In genomic region chr9:22735385-22735784, GRCm38 (mm10) we compare ENCODE assay signal across 18 mouse cellular contexts.
A peak's percentile ranks its signal among the peaks of the same experiment; 100 is the strongest.
DNase-seq lines count a peak whose midpoint lies in the region; ATAC-seq and TF ChIP-seq lines count a peak whose summit lies in the region.
"Had no signal": no experiment of that assay in that cellular context is flagged by ENCODE, and none has a peak within 500 bp of the region (broad histone marks: within the 10 kb centered on the region; RNA-seq: fewer than 3 reads in every experiment).

No protein-coding gene starts in this region.

- no peaks in the 10 kb centered on the region for H3K9me3 ChIP-seq in hindbrain, embryonic 12.5 days (replicated peaks)
- H3K9me3 ChIP-seq in hindbrain, embryonic 16.5 days (ENCODE audit: control insufficient read depth, low read length) = no peaks in the 10 kb centered on the region
- H3K9me3 ChIP-seq in hindbrain, embryonic 13.5 days = no peaks in the 10 kb centered on the region
- H3K9me3 ChIP-seq in midbrain, postnatal 0 days (ENCODE audit: low read length) = no peaks in the 10 kb centered on the region
- H3K9me3 ChIP-seq: G1E had no signal

- no peak overlapping the region for H3K4me3 ChIP-seq in hindbrain, embryonic 12.5 days
- no peak overlapping the region for H3K4me3 ChIP-seq in hindbrain, embryonic 16.5 days (ENCODE audit: low read length)
- H3K4me3 ChIP-seq in hindbrain, embryonic 13.5 days = no peak overlapping the region
- H3K4me3 ChIP-seq in midbrain, postnatal 0 days (ENCODE audit: low read depth, low read length) = no peak overlapping the region
- H3K4me3 ChIP-seq: gastrocnemius, adult 2 months had no signal

- H3K27me3 ChIP-seq in hindbrain, embryonic 12.5 days = no peaks in the 10 kb centered on the region
- H3K27me3 ChIP-seq in hindbrain, embryonic 16.5 days (replicated peaks; ENCODE audit: control insufficient read depth, insufficient read depth, low read length) = no peaks in the 10 kb centered on the region
- H3K27me3 ChIP-seq in hindbrain, embryonic 13.5 days = no peaks in the 10 kb centered on the region
- H3K27me3 ChIP-seq in midbrain, postnatal 0 days (ENCODE audit: insufficient read depth, low read length) = no peaks in the 10 kb centered on the region

- H3K9ac ChIP-seq in hindbrain, embryonic 12.5 days = no peak overlapping the region
- no peak overlapping the region for H3K9ac ChIP-seq in hindbrain, embryonic 16.5 days (ENCODE audit: low read depth, low read length)
- H3K9ac ChIP-seq in hindbrain, embryonic 13.5 days = no peak overlapping the region
- H3K9ac ChIP-seq in midbrain, postnatal 0 days (replicated peaks; ENCODE audit: low read length, poor library complexity, severe bottlenecking) = no peak overlapping the region
- H3K9ac ChIP-seq: liver, embryonic 14.5 days had no signal

- no peaks in the 10 kb centered on the region for H3K36me3 ChIP-seq in hindbrain, embryonic 12.5 days
- no peaks in the 10 kb centered on the region for H3K36me3 ChIP-seq in hindbrain, embryonic 16.5 days (ENCODE audit: control insufficient read depth, insufficient read depth, low read length)
- H3K36me3 ChIP-seq in hindbrain, embryonic 13.5 days = no peaks in the 10 kb centered on the region
- H3K36me3 ChIP-seq in midbrain, postnatal 0 days (ENCODE audit: insufficient read depth, low read length) = no peaks in the 10 kb centered on the region
- H3K36me3 ChIP-seq: G1E had no signal

- no peak overlapping the region for H3K4me2 ChIP-seq in hindbrain, embryonic 12.5 days (replicated peaks)
- H3K4me2 ChIP-seq in hindbrain, embryonic 16.5 days (ENCODE audit: low read length) = no peak overlapping the region
- no peak overlapping the region for H3K4me2 ChIP-seq in hindbrain, embryonic 13.5 days
- no peak overlapping the region for H3K4me2 ChIP-seq in midbrain, postnatal 0 days (ENCODE audit: low read depth, low read length, poor library complexity, severe bottlenecking)

- no peak for TF ChIP-seq CTCF in midbrain, postnatal 0 days (IDR thresholded peaks at IDR 0.05)

- 43% methylated on average over 8 of the region's 8 CpGs for WGBS in hindbrain, embryonic 12.5 days
- 25% methylated on average over 8 of the region's 8 CpGs for WGBS in hindbrain, embryonic 16.5 days
- 25% methylated on average over 8 of the region's 8 CpGs for whole genome bisulfite sequencing in hindbrain, embryonic 13.5 days
- WGBS in midbrain, postnatal 0 days = 38% methylated on average over 8 of the region's 8 CpGs

- peak; percentile 80 for ATAC-seq in hindbrain, embryonic 12.5 days (ENCODE audit: low FRiP score)
- no peak; the same call in 1 of the 2 replicates for ATAC-seq in hindbrain, embryonic 16.5 days
- ATAC-seq in hindbrain, embryonic 13.5 days (ENCODE audit: low FRiP score) = peak; percentile 65
- no peak for ATAC-seq in midbrain, postnatal 0 days (ENCODE audit: low FRiP score)
- ATAC-seq: intestine, embryonic 16.5 days; lung, postnatal 0 days had no signal

- no peak overlapping the region for H3K27ac ChIP-seq in hindbrain, embryonic 12.5 days
- no peak overlapping the region for H3K27ac ChIP-seq in hindbrain, embryonic 16.5 days (ENCODE audit: low read depth, low read length)
- H3K27ac ChIP-seq in hindbrain, embryonic 13.5 days = no peak overlapping the region
- no peak overlapping the region for H3K27ac ChIP-seq in midbrain, postnatal 0 days (ENCODE audit: low read depth, low read length)
- H3K27ac ChIP-seq: gastrocnemius, adult 2 months; kidney, postnatal 0 days; liver, embryonic 14.5 days had no signal

- H3K4me1 ChIP-seq in hindbrain, embryonic 12.5 days = peaks cover 6% of the 10 kb centered on the region
- no peaks in the 10 kb centered on the region for H3K4me1 ChIP-seq in hindbrain, embryonic 16.5 days (ENCODE audit: control insufficient read depth, insufficient read depth, low read depth, low read length)
- H3K4me1 ChIP-seq in hindbrain, embryonic 13.5 days (replicated peaks) = peaks cover 4% of the 10 kb centered on the region; the same call in 1 of the 2 replicates
- no peaks in the 10 kb centered on the region for H3K4me1 ChIP-seq in midbrain, postnatal 0 days (ENCODE audit: insufficient read depth, low read length)

- DNase-seq in right cerebral cortex, adult 18-20 months = peak; percentile 15
- DNase-seq in right cerebral cortex, postnatal 25 days = no peak
- peak; percentile 5 for DNase-seq in midbrain, postnatal 0 days (ENCODE audit: low spot score)
- no peak for DNase-seq in ovary, postnatal 36 days (ENCODE audit: low spot score)
- no peak for DNase-seq in adipocyte (ENCODE audit: low spot score)
- DNase-seq: adrenal gland, adult 2 months; cerebellum, adult 9-10 months; embryo, embryonic 11 days; gastrocnemius, adult 2 months; thymus, postnatal 36 days had no signal

Comparison
In these comparisons a context has a peak if more than half of its experiments do, and no peak if none do; other contexts are left out.
1. ATAC-seq: peak in hindbrain, embryonic 12.5 days (single experiment) and hindbrain, embryonic 13.5 days (single experiment); none in hindbrain, embryonic 16.5 days (single experiment) and midbrain, postnatal 0 days (single experiment).
2. DNase-seq: peak in right cerebral cortex, adult 18-20 months (single experiment) and midbrain, postnatal 0 days (single experiment); none in right cerebral cortex, postnatal 25 days (single experiment), ovary, postnatal 36 days (single experiment) and adipocyte (single experiment).